Mouse (Mus musculus): Measurements from ENCODE around the gene Dctpp1. TPM values are rescaled to one million over a fixed set of nuclear protein-coding genes. Genes with fewer than 3 reads are reported as not detected.

Dctpp1 gene
- total RNA-seq, 1 experiment from 2014 or later, result 60.5 TPM

Other genes with a start within 250 kb of the Dctpp1 start
- gene Mvp, start 246.1 kb downstream of the Dctpp1 start, total RNA-seq (2017), result 26.2 and 39.0 TPM in 2 replicates
- not detected in 2 replicates for gene Pagr1b, start 244.2 kb downstream of the Dctpp1 start, total RNA-seq (2017)
- 3.7 and 9.9 TPM in 2 replicates for gene Pagr1a, start 243.4 kb downstream of the Dctpp1 start, total RNA-seq (2017)
- gene Gm42742, start 239.6 kb downstream of the Dctpp1 start, total RNA-seq (2017), result 35.6 and 38.7 TPM in 2 replicates
- gene Prrt2, start 239.5 kb downstream of the Dctpp1 start, total RNA-seq (2017), result 0.30 and 0.69 TPM in 2 replicates
- gene Maz, start 233.7 kb downstream of the Dctpp1 start, total RNA-seq (2017), result 53.3 and 65.4 TPM in 2 replicates
- 74.5 and 90.1 TPM in 2 replicates for gene Kif22, start 218.2 kb downstream of the Dctpp1 start, total RNA-seq (2017)
- gene Zg16, start 173.4 kb downstream of the Dctpp1 start, total RNA-seq (2017), result 3.8 and 5.7 TPM in 2 replicates
- 30.3 and 42.1 TPM in 2 replicates for gene AI467606, start 169.3 kb downstream of the Dctpp1 start, total RNA-seq (2017)
- 2.3 and 2.7 TPM in 2 replicates for gene Qprt, start 138.5 kb downstream of the Dctpp1 start, total RNA-seq (2017)
- gene Spn, start 122.9 kb downstream of the Dctpp1 start, total RNA-seq (2017), result 311 and 346 TPM in 2 replicates
- gene Cd2bp2, start 64.7 kb downstream of the Dctpp1 start, total RNA-seq (2017), result 32.0 and 63.9 TPM in 2 replicates
- 33.2 and 36.4 TPM in 2 replicates for gene Tbc1d10b, start 52.2 kb downstream of the Dctpp1 start, total RNA-seq (2017)
- 8.3 and 23.4 TPM in 2 replicates for gene Mylpf, start 51.8 kb downstream of the Dctpp1 start, total RNA-seq (2017)
- 19.8 and 29.2 TPM in 2 replicates for gene Zfp553, start 27.6 kb downstream of the Dctpp1 start, total RNA-seq (2017)
- gene Sept1, start 27.6 kb downstream of the Dctpp1 start, total RNA-seq (2017), result 145 and 165 TPM in 2 replicates
- 3.9 and 10.2 TPM in 2 replicates for gene Zfp771, start 16.4 kb downstream of the Dctpp1 start, total RNA-seq (2017)
- 76.8 and 79.8 TPM in 2 replicates for gene Sephs2, start 13.3 kb upstream of the Dctpp1 start, total RNA-seq (2017)
- gene Itgal, start 35.6 kb upstream of the Dctpp1 start, total RNA-seq (2017), result 13.7 and 23.1 TPM in 2 replicates
- gene Zfp768, start 84.9 kb upstream of the Dctpp1 start, total RNA-seq (2017), result 9.1 and 11.1 TPM in 2 replicates
- 6.8 TPM in 2 replicates for gene Zfp747, start 115.3 kb upstream of the Dctpp1 start, total RNA-seq (2017)
- gene 9130019O22Rik, start 126.5 kb upstream of the Dctpp1 start, total RNA-seq (2017), result 7.4 and 7.8 TPM in 2 replicates
- gene E430018J23Rik, start 132.9 kb upstream of the Dctpp1 start, total RNA-seq (2017), result 7.4 and 8.1 TPM in 2 replicates
- gene Zfp764, start 146.1 kb upstream of the Dctpp1 start, total RNA-seq (2017), result 13.1 and 13.9 TPM in 2 replicates
- gene Zfp688, start 161.4 kb upstream of the Dctpp1 start, total RNA-seq (2017), result 3.7 and 11.5 TPM in 2 replicates
- gene Zfp689, start 188.4 kb upstream of the Dctpp1 start, total RNA-seq (2017), result 3.1 and 4.3 TPM in 2 replicates
- 23.6 and 29.6 TPM in 2 replicates for gene Prr14, start 198.9 kb upstream of the Dctpp1 start, total RNA-seq (2017)
- gene Fbrs, start 218.5 kb upstream of the Dctpp1 start, total RNA-seq (2017), result 15.2 and 27.3 TPM in 2 replicates